Mouse (Mus musculus): ENCODE data around the gene Slc41a1.
A peak's percentile ranks its signal among the peaks of the same experiment; 100 is the strongest.
"Not testable (repeated sequence)": the region's sequence is repeated elsewhere in the genome, so short reads cannot be mapped to it uniquely, and the experiment has no call there.

Gene Slc41a1

DNA sequence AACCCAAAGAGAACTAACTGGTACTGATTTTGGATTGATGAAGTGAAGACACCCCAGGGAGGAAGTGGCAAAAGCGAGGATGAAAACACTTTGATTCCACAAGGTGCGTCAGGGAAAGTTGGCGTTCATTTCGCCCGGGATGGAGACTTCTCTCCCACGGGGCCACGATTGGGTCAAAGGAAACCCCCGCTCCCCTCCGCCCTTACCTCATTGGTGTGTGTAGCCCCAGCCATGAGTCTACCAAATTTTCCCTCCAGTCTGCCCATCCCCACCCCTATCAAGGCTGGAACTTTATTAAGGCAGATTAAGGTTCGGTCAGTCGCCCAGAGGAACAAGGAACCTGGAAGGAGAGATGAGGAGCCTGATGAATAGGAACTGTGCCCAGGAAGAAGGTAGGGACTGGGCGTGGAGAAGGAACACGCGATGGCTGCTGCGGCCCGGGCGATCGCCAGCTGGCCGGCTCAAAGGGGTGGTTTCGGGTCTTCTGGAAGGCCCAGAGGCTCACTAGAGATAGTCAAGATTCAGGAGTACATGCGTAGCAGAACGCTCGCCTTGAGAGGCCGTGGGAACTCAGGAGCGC lies at the start of gene Slc41a1:
Gene Slc41a1, plus strand, starts transcription at position 287 of the 580 bp plus-strand sequence.
- peak in 1 of 2 experiments; percentile 31 for DNase-seq

DNA sequence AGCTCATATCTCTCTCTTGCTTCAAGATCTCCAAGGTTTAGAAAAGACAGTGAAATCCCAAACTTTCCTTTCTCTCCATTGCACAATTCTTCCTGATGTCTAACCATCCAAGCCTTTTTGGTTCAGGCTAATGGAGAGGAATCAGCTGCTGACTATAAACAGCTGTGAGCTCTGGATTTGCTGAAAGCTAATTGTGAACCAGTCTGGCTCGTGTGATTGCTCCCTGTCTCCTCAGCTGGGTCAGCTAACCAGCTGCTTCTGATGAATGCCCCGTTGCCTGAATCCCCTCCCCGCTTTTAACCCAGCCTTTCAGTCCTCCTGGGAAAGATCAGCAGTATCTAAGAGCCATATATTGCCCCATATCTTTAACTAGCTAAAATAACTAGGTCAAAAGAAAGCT lies 32.7 kb upstream of the Slc41a1 start:
- no peak for DNase-seq

DNA sequence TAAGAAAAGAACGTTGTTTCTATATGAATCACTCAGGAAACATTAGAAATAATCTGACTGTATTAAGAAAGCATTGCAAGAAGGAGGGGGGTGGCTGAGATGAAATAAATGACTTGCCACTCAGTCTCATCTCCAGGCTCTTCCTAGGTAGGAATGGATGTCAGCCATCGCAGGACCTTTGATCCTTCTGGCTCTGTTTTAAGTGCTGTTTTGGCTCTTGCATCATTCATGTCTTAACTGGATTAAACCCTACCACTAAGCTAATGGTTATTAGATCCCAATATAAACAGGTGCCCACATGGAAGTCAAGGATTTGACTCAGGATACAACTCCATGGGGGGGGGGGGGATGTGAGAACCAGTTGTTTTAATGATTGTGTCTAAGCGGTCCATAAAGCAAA lies 32.1 kb upstream of the Slc41a1 start:
- DNase-seq = no peak

DNA sequence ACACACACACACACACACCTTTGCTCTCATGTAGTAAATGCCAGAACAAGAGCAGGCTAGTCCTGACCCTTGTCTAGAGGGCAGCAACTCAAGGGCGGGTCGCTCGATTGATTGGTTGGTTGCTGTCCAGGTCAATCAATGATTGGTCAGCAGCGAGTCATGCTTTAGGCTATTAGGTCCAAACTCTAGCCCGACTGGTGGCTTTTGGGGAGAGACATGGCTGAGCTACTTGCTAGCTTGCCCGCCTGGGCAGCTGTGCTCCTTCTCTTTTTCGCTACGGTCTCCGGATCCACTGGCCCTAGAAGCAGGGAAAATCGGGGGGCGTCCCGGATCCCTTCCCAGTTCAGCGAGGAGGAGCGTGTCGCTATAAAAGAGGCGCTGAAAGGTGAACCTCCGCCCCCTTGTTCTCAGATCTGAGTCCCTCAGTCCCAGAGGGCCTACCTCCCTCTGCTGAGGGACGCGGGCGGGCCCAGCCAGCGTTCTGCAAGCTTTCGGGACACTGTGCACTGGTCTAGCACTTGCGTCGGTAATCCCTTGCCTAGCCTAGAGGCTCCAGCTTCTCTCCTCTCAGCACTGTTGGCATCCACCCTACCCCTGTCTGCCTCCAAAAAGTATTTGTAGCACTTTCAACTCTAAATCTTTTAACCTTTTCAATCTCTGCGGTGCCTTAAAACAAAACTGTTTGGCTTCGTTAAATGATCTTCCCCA lies 29.9 kb upstream of the Slc41a1 start, which contains the start of gene Pm20d1:
Gene Pm20d1, plus strand, starts transcription at position 180 of the 708 bp plus-strand sequence.
- peak; percentile 6 to 9 for DNase-seq

DNA sequence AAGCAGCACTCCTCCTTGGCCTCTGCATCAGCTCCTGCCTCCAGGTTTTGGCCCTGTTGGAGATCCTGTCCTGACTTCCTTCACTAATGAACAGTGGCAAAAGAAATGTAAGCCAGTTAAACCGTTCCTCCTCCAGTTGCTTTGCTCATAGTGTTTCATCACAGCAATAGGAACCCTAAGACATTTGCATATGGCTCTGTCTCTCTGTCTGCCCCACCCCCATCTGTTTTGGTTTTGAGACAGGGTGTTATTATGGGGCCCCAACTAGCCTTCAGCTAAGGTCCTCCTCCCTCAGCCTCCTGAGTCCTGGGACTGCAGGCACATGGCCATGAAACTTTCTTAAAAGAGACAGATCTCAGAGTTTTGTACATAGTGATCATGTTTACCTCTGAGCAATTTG lies 27.3 kb upstream of the Slc41a1 start:
- no peak for DNase-seq

DNA sequence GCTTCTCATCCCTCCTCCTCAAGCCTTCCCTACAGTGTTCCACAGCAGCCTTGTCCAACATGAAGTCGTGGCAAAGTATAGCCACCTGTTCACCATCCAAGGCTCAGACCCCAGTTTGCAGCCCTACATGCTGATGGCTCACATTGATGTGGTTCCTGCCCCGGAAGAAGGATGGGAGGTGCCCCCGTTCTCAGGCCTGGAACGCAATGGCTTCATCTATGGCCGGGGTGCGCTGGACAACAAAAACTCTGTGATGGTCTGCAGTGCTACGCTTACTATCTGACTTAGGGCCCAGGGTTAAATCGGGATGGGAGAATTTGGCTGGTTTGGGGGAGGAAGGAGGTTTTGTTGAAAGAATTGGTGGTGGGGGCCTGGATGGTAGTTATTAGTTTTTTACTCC lies 26.2 kb upstream of the Slc41a1 start:
- no peak for DNase-seq

DNA sequence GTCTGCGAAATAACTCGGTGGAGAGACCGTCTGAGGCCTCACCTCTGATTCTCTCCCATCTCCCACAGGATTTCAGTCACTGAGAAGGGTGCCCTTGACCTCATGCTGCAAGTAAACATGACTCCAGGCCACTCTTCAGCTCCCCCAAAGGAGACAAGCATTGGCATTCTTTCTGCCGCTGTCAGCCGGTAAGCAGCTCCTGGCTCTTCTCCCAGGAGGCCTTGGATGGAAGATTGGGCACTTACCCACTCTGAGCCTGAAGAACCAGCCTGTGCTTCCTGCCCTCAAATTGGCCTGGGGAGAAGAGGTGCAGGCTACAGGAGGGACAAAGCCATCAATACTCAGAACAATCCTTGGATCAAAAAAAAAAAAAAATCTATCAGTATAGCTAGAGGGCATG lies 24.6 kb upstream of the Slc41a1 start:
- peak in 1 of 2 experiments; percentile 11 for DNase-seq

DNA sequence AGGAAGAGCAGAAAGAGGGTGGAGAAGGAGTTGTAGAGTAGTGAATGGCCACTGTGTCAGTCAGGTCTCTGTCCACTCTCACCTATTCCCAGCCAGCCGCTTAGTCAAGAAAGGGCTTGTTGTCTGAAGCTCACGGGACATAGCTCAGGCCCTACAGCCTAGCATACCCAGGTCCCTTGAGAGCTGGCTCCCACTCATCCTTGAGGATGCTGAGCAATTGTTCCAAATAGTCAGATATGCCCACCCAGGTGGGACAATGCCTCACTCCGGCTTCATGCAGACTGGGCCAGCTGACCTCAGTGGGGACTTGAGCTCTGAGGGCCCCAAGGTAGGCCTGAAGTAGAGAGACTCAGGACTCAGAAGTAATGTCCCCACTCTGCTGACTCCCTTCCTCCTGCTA lies 23.1 kb upstream of the Slc41a1 start:
- DNase-seq = no peak

DNA sequence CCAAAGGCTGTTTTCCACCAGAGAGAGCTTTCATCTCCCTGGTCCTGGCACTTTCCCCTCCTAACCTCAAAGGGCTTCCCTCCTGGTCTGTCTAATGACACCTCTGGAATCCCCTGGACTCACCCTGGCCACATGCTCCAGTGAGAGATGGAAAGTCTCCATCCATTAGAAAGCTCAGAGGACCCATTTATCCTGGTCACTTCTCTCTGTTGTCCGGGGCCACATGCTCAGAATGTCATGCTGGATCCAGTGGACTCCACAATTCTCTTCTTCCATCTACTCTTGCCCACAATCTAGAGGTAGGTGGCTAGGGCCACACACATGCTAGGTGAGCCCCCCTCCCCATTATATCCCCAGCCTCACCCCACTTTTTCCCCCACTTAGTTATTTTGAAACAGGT lies 18.3 kb upstream of the Slc41a1 start:
- DNase-seq = no peak

DNA sequence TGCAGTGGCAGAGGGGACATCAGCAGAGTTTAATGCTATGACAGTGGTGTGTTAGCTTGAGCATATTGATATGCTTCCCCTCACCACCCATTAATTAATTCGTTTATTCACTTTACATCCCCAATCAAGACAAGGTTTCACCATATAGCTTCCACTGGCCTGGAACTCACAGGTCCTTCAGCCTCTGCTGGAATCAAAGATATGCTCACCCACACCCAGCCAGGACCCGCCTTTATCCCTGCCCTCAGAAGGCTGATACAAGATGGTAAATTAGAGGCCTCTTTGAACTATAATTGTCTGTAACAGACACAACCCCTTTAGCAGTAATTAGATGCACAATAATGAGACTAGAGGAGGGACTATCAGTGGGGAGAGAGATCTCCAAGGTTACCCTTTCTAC lies 17.6 kb upstream of the Slc41a1 start:
- DNase-seq = no peak

DNA sequence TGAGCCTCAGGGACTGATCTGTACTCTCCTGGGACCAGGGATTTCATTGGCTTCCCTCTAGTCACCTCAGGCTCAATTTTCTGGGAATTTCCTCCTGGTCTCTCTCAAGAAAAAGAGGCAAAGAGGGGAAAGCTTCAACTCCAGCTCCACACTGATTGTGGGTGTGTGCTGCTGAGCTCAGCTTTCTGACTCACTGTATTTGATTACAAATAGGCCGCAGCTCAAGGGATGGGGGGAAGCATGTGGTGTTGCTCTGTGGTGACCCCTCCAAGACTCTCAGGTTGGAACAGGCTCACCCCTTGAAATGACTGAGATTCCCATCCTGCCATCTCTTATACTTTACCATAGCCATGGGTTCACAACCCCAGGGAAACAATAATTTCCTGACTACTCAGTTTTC lies 15.9 kb upstream of the Slc41a1 start:
- no peak for DNase-seq

DNA sequence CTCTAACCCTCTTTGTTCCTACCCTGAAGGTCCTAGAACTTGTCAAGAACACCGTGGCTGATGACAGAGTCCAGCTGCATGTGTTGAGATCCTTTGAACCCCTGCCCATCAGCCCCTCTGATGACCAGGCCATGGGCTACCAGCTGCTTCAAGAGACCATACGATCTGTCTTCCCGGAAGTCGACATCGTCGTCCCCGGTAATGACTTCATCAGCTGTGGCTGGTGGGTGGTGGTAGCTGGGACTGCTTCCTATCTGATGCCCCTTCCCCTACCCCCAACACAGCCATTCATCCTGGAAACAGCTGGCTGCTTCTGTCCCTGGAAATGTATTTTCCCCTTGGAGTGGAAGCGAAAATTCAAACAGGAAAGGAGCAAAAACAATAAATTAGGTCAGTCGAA lies 15.3 kb upstream of the Slc41a1 start:
- DNase-seq = no peak

DNA sequence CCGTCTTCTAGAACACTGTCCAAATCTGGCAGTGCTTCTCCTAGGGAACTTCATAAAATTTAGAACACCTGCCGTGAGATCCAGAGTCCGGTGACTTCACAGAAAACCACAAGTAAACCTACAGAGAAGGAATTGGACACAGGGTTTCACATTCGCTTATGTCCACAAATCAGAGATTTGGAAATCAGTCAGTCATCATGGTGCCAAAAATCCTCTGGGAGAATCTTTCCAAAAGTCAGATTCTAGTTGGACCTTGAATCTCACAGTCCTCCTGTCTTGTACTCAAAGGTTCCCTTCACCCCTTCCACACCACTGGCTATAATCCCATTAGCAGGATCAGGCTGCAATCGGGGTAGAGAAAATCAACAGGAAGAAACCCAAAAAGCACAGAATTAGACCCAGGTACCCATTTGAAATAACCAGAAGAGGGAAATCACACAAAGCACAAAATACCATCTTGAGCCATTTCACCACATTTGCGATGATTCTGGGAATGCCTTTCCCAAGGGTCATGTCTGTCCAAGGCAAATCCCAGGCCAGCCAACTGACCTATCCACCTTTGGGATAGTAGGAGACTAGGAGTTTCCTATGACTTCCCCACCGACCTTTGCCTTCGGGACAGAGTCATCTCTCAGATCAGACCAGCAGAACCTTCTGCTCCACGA lies 14.5 kb upstream of the Slc41a1 start:
- no peak for DNase-seq

DNA sequence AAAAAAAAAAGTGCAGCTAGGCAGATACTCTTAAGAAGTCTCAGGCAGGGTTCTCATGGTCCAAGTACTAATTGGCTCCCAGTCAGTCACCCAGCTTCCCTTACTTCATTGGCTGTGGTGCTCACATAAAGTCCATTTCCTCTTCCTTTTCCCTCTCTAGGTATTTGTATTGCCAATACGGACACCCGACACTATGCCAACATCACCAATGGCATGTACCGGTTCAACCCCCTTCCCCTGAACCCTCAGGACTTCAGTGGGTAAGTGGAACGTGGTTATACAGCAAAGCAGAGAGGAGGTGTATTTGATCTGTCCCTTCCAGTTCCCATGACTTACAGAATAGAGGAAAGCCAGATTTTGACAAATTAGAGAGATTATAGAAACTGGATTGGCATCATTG lies 13.6 kb upstream of the Slc41a1 start:
- no peak for DNase-seq

DNA sequence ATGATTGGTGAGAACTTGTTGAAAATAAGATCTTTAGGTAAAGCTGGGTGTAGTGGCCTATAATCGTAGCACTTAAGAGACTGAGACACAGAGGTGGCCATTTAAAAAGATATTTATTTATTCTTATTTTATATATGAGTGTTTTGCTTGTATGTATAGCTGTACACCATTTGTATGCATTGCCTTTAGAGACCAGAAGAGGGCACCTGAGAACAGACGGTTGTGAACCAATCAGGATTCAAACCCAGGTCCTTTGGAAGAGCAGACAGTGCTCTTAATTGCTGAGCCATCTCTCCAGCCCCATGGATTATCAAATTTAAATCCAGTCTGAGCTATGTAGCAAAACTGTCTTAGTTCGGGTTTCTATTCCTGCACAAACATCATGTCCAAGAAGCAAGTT lies 13.1 kb upstream of the Slc41a1 start:
- no peak for DNase-seq

DNA sequence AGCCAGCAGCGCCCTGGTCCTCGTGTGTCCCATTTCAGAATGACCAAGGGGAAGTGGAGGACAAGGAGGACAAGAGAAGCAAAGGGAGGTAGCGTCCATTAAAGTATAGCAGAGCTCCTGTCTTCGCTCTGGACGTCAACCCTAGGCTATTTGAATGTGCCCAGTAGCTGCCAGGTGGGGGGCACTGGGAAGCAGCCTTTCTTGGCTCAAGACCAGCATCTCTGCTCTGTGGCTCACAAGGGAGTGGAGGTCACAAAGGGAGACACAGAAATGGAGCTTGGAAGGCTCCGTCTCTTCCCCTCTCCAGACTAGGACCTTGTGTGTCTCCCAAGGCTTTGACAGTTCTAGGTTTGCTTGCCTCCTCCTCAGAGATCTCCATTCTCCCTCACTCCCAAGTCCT lies 10.4 kb upstream of the Slc41a1 start:
- DNase-seq = no peak

DNA sequence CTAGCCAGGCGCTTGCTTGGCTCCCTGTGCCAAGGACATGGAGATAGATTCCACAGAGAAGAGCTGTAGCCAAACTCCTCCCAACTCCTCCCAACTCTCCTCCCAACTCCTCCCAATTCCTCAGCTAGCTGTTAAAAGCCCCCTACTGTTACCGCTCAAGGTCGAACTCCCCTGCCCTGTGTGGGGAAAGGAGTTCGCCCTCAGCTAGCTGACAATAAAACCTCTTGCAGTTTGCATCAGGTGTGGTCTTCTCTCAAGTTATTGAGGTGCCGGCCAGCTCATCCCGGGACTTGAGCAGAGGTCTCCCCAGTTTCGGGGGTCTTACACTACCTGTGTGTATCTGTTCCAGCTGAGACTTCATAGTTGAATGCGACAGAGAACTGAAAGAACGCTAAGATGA lies 6.9 kb upstream of the Slc41a1 start:
- not testable (repeated sequence) for DNase-seq

DNA sequence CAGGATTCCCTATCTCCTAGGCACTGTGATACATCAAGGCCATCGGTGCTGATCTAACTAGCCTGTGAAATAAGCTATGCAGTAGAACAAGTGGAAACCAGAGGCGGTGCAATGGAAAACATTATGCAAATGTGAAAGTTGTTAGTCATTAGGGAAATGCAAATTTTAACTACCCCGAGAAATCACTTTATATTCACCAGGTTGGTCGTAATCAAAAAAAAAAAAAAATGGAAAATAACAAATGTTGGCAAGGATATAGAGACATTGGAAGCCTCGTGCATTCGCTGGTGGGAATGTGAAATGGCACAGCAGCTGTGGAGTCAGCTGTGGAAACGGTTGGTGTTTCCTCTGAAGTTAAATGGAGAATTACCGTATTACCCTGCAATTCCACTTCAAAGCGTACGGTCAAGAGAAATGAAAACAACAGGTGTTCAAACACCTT lies 6.4 kb upstream of the Slc41a1 start:
- DNase-seq = no peak

DNA sequence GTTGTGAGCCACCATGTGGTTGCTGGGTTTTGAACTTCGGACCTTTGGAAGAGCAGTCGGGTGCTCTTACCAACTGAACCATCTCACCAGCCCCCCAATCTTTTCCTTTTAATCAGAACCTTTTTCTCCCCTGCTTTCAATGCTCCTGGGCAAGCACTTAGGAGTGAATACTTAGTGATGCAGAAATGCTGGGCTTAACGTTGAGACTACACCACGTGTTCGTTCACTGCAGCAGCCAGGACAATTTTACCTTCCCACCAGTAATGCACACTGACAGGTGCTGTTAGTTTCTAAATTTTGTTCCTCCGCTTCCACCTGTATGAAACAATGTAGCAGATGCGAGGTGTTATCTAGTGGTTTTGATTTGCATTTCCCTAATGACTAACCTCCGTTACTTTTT lies 5.0 kb upstream of the Slc41a1 start:
- no peak for DNase-seq

DNA sequence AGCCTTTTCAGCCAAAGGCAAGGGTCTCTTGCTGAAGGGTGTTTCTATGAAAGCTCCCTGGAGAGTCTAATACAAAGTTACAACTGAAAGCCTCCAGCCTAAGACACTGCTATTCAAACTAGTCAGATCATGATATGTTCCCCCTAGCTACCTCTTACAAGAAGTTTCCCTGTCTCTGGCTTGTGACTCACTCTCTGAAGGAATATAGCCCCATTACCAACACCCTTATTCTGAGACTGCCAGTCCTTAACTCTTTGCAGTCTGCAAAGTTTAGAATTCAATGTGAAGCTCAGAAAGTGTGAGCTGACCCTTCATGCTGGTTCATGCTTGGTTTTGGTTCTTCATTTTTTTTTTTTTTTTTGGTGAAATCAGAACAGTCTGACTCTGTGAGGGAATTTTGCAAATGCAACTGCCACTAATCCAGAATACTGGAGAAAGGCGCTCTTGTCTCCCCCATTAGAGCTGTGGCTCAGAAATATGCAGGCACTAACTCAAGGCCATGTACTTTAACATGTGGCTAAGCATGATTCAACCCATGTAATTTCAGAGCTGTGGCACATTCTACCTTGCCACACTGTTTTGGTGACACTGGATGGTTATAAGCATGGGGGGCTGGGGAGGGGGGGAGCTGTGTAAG lies 4.3 kb upstream of the Slc41a1 start:
- DNase-seq = no peak

DNA sequence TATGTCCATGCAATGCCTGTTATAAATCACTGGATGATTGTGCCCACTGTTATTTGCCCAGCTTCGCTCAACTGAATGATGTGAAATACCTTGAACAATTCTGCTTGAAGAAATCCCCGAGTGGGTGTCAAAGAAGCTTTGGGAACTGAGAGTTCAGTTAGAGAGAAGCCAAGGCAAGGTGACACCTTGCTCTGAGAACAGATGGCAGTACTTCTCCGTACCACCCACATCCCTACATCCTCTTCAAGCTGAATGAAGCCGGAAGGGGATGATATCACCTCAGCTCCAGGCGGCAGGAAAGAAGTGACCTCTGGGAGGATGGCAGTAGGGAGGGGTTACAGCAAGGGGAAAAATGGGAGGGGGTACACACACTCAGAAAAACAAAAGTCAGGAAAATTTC lies 3.7 kb upstream of the Slc41a1 start:
- no peak for DNase-seq

DNA sequence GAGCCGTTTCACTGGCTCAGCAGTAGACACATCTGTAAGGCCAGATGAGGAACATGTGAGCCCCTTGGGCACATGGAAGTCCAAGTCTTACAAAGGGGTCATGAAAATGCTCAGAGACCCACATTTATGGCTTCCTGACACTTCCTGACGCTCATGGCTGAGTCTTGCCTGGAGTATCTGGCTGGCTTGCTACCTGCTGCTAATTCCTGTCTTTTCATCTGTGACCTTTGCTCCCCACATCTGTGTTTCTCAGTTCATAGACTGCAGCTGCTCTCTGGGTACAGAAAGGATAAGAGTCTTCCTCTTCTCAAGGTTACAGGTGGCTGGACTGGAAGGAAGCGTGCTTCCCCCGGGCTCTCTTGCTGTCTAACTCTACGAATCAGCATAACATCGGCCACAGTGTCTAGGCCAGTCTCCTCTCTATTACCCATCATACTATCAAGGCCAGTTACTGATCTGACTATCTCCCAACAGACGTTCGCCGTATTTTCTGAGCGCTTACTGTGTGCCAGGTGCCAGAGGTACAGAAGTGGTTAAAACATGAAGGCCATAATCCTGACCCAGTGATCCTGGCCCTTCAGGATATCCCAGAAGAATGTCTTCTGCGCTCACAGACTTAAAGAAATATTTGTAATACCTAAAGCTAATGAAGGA lies 2.6 kb upstream of the Slc41a1 start:
- DNase-seq = no peak

DNA sequence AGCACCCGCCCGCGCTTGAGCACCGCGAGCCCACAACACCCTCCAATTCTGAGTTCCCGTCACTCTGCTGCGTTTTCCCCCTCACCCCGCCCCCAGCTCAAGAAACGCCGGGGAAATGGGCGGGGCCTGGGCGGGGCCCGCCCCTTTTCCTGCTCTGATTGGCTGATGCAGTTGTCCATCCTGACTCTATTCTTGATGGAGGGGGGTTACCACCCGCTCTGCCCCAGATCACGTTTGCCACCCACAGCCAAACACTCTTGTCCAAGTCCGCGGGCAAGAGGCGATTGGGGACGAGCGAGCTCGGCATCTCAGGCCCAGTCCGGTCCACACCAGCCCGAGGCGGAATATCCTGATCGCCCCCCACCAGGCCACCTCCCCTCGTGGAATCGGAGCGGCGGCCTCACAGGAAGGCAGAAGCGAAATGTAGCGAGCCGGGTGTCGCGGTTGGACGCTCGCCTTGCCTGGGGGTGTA lies 530 bp downstream of the Slc41a1 start:
- DNase-seq = peak; percentile 95 to 96
